Mouse (Mus musculus): ENCODE measurements around the gene BC107364.
"Not testable (repeated sequence)": the region's sequence is repeated elsewhere in the genome, so short reads cannot be mapped to it uniquely, and the experiment has no call there.

- TF ChIP-seq CTCF (conservative IDR thresholded peaks at IDR 0.05; ENCODE audit: low read length); NANOG (IDR thresholded peaks at IDR 0.05; ENCODE audit: borderline replicate concordance, low read length); POU5F1 (IDR thresholded peaks at IDR 0.05; ENCODE audit: borderline replicate concordance, low read length): not testable (repeated sequence)
Observed at GRCm38 (mm10) chr3:96452262-96452661, at the start of gene BC107364.

Measured in E14TG2a.4 (cell line).